Mouse (Mus musculus) common myeloid progenitor, adult 5-6 weeks (primary cell): ENCODE measurements around the gene Tsc22d1. TPM values are rescaled to one million over a fixed set of nuclear protein-coding genes. Genes with fewer than 3 reads are reported as not detected.

Experiments used
- ATAC-seq: replicated peaks from 2 replicates; pipeline ENCODE4 v1.8.0; 2016; ENCODE audit warnings: low read depth, mild to moderate bottlenecking, moderate TSS enrichment, inconsistent platforms; ENCODE audit not compliant: poor library complexity, severe bottlenecking
- total RNA-seq: library from RNA; stranded (forward); fragments of 200-1000, 187-1606 nt; gene quantifications from 2 replicates; pipeline ENCODE4 v1.2.3, GENCODE M21; 2017

Tsc22d1 gene
- 124 and 152 TPM in 2 replicates for total RNA-seq

DNA sequence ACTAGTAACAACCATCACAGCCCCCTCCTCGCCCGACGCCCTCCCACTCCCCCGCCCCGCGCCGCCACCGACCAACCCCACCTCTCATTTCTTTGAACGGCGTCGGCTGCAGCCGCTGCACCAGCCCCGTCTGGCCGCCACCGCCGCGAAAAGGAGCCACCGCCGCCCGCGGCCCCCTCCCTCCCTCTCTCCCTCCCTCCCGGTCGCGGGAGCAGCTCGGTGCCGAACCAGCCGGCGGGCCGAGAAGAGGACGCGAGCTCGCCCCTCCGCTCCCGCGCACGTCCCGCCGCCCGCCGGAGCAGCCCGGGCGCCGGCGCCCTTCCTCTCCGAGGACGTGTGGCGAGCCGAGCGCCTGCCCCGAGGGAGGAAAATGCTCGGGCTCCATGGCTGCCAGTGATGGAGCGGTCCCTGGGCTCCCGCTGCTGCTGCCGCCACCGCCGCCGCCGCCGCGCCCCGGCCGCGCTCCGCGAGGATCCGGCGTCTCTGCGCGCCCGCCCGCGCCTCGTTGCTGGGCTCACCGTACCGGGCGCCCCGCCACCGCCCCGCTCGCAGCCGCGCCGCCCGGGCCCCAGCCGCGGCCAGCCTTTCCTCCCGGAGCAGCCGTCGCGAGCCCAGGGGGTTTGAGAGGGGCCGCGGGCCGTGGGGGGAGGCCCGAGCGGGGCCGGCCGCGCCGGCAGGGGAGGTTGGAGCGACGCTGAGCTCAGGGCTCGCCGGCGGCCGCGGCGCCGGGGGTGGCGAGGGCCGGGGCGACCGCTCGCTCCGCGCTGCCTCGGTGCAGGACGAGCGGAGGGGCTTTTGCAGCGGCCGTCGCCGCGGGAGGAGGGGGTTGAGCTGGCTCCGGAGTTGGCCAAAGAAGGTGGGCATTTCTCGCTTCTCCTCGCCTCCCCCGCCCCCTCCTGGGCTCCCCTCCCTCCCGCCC is at the start of gene Tsc22d1:
Gene Tsc22d1 (plus strand): TSS at position 100 of the 919 bp plus-strand sequence.
- no peak for ATAC-seq

DNA sequence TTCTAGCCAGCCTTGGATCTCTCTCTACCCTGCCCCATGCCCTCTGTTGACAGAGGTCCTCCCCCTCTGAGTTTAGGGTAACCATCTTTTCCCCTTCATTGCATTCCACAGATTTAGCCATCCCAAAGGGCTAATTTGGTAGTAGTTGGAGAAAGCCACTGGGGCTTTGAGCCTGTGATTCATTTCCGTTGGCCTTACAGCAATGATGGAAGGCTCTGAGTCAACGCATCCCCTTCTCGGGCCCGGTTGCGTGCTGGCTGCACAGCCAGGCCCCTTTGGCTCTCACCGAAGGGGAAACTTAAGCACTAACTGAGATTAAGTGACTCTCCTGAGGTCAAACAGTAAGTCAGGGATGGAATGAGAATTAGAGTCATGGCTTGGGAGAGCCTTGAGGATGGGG is 41.1 kb upstream of the Tsc22d1 start:
- ATAC-seq = no peak

- no peak for ATAC-seq
These were observed 40.2 kb upstream of the Tsc22d1 start for GRCm38 (mm10) chr14:76374601-76375000.

DNA sequence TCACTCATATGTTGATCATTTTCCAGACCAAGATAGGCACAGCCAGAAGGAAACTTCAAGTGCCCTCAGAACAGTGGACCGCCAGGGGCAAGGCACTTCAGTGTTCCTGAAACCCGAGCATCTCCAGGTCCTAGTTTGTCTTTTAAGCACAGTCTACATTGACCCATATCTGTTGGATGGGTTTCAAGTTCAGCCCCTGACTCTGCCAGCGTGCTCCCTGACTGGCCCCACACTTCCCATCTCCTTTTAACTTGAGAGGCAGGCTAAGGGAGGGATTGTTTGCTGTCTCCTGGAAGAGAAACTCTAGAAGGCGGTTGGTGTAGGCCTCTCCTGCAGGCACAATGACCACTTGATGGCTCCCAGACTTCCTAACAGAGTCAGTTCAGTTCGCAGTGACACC is 38.2 kb upstream of the Tsc22d1 start:
- ATAC-seq = no peak

DNA sequence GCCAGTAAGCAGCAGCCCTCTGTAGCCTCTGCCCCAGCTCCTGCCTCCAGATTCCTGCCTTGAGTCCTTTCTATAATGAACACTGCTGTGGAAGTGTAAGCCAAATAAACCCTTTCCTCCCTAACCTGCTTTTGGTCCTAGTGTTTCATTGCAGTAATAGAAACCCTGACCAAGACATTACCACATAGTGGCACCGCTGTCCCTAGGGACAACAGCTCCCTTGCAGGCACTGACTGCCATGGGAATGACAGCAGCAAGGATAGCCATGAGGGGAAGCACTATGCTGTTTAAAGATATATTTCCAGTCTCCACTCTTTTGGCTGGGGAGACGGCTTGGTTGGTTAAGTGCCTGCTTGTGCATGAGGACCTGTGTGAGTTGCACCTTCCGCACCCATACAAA is 35.4 kb upstream of the Tsc22d1 start:
- no peak for ATAC-seq

DNA sequence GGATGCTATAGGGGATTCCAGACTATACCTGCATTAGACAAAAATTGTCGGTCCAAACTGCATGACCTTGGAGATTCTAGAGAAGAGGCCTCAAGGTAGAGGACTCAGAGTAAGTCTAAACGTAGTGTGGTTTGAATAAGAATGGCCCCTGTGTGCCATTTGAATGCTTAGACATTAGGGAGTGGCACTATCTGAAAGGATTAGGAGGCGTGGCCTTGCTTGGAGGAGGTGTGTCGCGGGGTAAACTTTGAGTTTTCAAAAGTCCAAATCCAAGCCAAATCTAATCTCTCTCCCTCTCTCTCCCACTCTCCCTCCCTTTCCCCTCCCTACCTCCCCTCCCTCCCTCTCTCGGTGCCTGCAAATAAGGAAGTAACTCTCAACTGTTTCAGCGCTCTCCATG is 26.7 kb upstream of the Tsc22d1 start:
- peak; percentile 42; the same call in 1 of the 2 replicates for ATAC-seq

GRCm38 (mm10) chr14:76398251-76398650 is 16.5 kb upstream of the Tsc22d1 start:
- ATAC-seq = no peak

DNA sequence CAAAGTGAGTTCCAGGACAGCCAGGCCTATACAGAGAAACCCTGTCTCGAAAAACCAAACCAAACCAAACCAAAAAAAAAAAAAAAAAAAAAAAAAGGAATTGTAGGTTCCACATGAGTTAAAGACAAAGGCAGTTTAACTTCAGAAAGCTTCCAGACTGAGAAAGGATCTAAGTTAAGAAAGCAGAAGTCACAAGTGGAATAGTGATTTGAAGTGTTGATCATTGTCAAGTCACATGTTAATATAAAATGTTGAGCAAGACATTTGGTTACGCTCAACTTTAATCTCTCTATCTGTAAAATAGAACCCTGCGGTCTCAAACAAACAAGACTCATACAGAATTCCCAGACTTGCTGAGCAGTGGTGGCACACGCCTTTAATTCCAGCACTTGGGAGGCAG is 12.2 kb upstream of the Tsc22d1 start:
- ATAC-seq = peak; percentile 47

GRCm38 (mm10) chr14:76409111-76409510 is 5.7 kb upstream of the Tsc22d1 start:
- no peak for ATAC-seq

GRCm38 (mm10) chr14:76413773-76414121 is 1.0 kb upstream of the Tsc22d1 start:
- ATAC-seq = no peak

DNA sequence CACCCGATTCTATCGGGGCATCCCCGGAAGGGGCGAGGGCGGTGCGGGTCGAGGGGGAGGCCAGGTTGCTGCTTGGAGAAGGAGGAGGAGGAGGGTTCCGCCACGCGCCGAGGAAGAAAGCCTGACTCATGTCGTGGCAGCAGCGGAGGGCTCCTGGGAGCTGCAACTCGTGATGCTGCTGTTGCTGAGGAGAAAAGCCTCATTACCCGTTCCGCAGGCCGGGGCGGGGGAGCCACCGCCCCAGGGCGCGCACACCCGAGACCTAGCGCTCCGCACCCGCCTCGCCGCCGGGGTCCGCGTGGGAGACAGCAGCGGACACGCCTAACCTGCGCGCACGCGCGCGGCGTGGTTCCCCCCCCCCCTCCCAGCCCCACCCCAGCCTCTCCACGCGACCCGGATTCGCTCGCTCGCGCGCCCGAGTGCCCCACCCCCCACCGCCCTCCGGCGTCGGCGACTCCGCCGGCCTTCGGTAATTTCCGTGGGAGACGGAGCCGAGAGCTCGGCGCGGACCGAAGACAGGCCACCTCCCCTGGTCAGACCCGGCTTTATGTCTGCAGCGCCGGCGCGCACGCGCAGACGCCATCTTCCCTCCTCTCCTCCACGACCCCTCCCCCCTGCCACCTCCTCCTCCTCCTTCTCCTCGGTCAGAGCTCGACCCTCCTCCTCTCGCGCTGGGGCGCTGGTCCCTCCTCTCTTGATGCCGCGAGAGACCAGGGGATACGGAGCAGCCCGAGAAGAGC is 469 bp upstream of the Tsc22d1 start:
- ATAC-seq = peak; percentile 81

DNA sequence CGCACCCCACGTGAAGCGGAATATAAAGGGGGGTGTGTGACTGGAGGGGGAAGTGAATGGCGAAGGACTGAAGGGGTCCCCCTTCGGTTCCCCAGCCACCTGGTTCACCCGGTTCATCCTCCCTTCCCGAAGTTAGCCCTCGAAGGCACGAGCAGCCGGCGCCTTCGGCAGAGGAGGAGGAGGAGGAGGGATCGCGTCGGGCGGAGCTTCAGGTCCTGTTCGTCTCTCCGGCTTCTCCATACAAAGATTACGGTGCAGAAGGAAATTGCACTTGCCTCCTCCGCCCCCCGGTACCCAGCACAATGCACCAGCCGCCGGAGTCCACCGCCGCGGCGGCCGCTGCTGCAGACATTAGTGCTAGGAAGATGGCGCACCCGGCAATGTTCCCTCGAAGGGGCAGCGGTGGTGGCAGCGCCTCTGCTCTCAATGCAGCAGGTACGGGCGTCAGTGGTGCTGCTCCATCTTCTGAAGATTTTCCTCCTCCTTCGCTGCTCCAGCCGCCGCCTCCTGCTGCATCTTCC is 1.1 kb downstream of the Tsc22d1 start:
- peak; percentile 19; the same call in 1 of the 2 replicates for ATAC-seq

- ATAC-seq = no peak
These were observed 1.7 kb downstream of the Tsc22d1 start for GRCm38 (mm10) chr14:76416366-76417040.

DNA sequence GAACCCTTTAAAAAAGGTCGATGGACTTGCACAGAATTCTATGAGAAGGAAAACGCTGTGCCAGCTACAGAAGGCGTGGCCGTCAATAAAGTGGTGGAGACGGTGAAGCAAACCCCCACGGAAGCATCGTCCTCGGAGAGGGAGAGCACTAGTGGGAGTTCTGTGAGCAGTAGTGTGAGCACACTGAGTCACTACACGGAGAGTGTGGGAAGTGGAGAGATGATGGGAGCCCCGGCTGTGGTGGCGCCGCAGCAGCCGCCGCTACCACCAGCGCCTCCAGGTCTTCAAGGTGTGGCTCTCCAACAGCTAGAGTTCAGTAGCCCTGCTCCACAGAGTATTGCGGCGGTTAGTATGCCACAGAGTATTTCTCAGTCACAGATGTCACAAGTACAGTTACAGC is 2.6 kb downstream of the Tsc22d1 start:
- ATAC-seq = no peak

DNA sequence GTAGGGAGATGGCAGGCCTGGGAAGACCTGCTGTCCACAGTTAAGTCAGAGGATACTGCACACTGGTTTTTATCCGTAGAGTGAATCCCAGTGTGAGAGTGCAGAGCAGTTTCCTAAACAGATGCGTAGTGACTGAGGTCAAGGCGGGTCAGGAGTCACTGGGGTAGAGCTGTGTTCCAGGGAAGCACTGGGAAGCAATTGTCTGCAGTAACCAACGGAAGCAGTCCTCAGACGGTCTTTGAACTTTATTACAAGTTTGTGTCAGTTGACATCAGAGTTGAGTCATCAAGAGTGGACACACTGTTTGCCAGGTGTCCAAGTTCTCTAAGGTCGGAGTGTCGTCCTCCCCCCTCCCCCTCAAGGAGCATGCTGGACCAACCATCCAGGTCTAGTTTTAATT is 6.0 kb downstream of the Tsc22d1 start:
- no peak for ATAC-seq

- ATAC-seq = no peak
These were observed 6.4 kb downstream of the Tsc22d1 start for GRCm38 (mm10) chr14:76421162-76421561.

DNA sequence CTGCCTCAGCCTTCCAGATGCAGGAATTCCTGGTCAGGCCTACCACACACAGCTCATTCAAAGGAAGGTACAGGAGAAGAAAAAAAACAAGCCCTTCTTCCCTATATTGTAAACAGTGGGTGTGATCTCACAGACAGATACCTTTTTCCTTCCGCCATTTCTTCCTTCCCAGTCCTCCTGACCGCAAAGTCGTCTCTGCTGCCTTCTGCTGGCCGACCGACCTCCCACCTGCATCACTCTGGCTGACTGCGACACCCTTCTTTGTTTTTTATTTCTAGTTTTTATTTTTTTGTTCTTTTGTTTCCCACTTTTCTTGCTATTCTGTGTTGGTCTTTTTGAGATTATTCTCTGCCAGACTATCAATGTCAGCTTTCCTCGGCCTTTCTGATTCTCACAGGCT is 10.7 kb downstream of the Tsc22d1 start:
- no peak for ATAC-seq

DNA sequence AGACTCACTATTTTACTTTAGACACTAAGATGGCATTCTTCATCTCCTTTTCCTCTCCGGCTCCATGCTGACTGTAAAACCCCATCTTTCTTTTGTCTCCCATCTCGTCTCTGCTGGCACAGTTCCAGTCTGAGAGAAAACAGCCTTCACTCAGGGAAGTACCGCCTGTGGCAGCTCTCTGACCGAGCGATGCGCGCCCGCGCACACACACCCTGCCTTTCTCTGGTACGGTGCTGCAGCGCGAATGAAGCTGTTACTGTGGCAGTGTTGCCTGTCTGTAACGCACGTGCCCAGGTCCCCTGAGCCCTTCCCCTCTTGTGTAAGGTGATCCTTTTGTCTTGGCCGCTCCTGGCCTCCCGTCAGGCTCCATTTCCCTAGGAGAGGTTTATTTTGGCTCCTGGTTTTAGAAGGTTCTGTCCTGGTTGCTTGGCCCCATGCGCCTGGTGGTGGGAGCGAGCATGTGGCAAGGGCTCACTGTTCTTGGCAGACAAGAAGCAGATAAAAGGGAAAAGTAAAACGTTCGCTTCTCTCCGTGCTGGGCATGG is 11.3 kb downstream of the Tsc22d1 start:
- ATAC-seq = no peak

- ATAC-seq = peak; percentile 98
These were observed 14.1 kb downstream of the Tsc22d1 start for GRCm38 (mm10) chr14:76428855-76429254.

GRCm38 (mm10) chr14:76431918-76432317 is 17.2 kb downstream of the Tsc22d1 start:
- ATAC-seq = no peak
